Mouse (Mus musculus): ENCODE results near the gene Tm9sf4. TPM values are rescaled to one million over a fixed set of nuclear protein-coding genes. Genes with fewer than 3 reads are reported as not detected.

Gene Tm9sf4
- total RNA-seq (2021) = 100 to 1,000 TPM; 112 to 118 TPM
- long read RNA-seq, experiment 1, transcript Tm9sf4-201 (18 exons, 3,896 nt) = major isoform, 106 of 152 reads
- long read RNA-seq, experiment 1, partial matches to known transcripts = 23 of 152 reads
- long read RNA-seq, experiment 1, other reads (novel, unspliced or antisense) = 22 of 152 reads
- long read RNA-seq, experiment 2, transcript Tm9sf4-201 (18 exons, 3,896 nt) = major isoform, 74 of 112 reads
- long read RNA-seq, experiment 2, partial matches to known transcripts = 16 of 112 reads
- long read RNA-seq, experiment 2, other reads (novel, unspliced or antisense) = 21 of 112 reads

- H3K4me3 ChIP-seq = peak within 1 kb of the TSS; percentile 99
- peak; percentile 90 to 93 for DNase-seq (ENCODE audit: extremely low spot score in 1 of 2, low spot score in 2 of 2)
- intact Hi-C loops (cut with DNase I) = loop anchor here (1.0 kb wide), 1 partner anchor 80 kb away; the partner anchor contains the start of genes Plagl2 and Pofut1
- H3K27ac ChIP-seq = peak within 1 kb of the TSS; percentile 100
- no peak for TF ChIP-seq CTCF (IDR thresholded peaks at IDR 0.05)
Observed at GRCm38 (mm10) chr2:153160844-153161683, at the start of gene Tm9sf4. Gene Tm9sf4, plus strand, starts transcription at chr2:153161303.

GRCm38 (mm10) chr2:153115679-153116081, 45.4 kb upstream of the Tm9sf4 start:
- Histone ChIP-seq H3K27ac (no peak overlapping the region), H3K4me3 (no peak overlapping the region)
- no peak for TF ChIP-seq CTCF (IDR thresholded peaks at IDR 0.05)
- intact Hi-C loops (cut with DNase I) = no loop called here
- DNase-seq (ENCODE audit: extremely low spot score in 1 of 2, low spot score in 2 of 2) = no peak

GRCm38 (mm10) chr2:153117051-153117486, 44.0 kb upstream of the Tm9sf4 start:
- intact Hi-C loops (cut with DNase I) = no loop called here
- H3K27ac ChIP-seq = no peak overlapping the region
- no peak for TF ChIP-seq CTCF (IDR thresholded peaks at IDR 0.05)
- no peak for DNase-seq (ENCODE audit: extremely low spot score in 1 of 2, low spot score in 2 of 2)
- no peak overlapping the region for H3K4me3 ChIP-seq

GRCm38 (mm10) chr2:153119488-153119887, 41.6 kb upstream of the Tm9sf4 start:
- H3K27ac ChIP-seq = no peak overlapping the region
- no peak for TF ChIP-seq CTCF (IDR thresholded peaks at IDR 0.05)
- intact Hi-C loops (cut with DNase I) = no loop called here
- DNase-seq (ENCODE audit: extremely low spot score in 1 of 2, low spot score in 2 of 2) = no peak
- H3K4me3 ChIP-seq = no peak overlapping the region

GRCm38 (mm10) chr2:153120126-153120525, 41.0 kb upstream of the Tm9sf4 start:
- no peak overlapping the region for H3K4me3 ChIP-seq
- DNase-seq (ENCODE audit: extremely low spot score in 1 of 2, low spot score in 2 of 2) = no peak
- intact Hi-C loops (cut with DNase I) = no loop called here

GRCm38 (mm10) chr2:153121821-153122615, 39.1 kb upstream of the Tm9sf4 start:
- intact Hi-C loops (cut with DNase I) = no loop called here
- H3K27ac ChIP-seq = no peak overlapping the region

More at GRCm38 (mm10) chr2:153120126-153120525, 41.0 kb upstream of the Tm9sf4 start:
- no peak overlapping the region for H3K27ac ChIP-seq
- no peak for TF ChIP-seq CTCF (IDR thresholded peaks at IDR 0.05)

GRCm38 (mm10) chr2:153122701-153123100, 38.4 kb upstream of the Tm9sf4 start:
- TF ChIP-seq CTCF (IDR thresholded peaks at IDR 0.05) = no peak
- intact Hi-C loops (cut with DNase I) = no loop called here

More at GRCm38 (mm10) chr2:153121821-153122615, 39.1 kb upstream of the Tm9sf4 start:
- no peak for TF ChIP-seq CTCF (IDR thresholded peaks at IDR 0.05)
- H3K4me3 ChIP-seq = no peak overlapping the region
- no peak for DNase-seq (ENCODE audit: extremely low spot score in 1 of 2, low spot score in 2 of 2)

GRCm38 (mm10) chr2:153125875-153126274, 35.2 kb upstream of the Tm9sf4 start:
- no peak overlapping the region for H3K27ac ChIP-seq
- no peak overlapping the region for H3K4me3 ChIP-seq
- intact Hi-C loops (cut with DNase I) = loop anchor here (5.0 kb wide), 1 partner anchor 39 kb away; no protein-coding TSS in a partner anchor
- DNase-seq (ENCODE audit: extremely low spot score in 1 of 2, low spot score in 2 of 2) = no peak
- no peak for TF ChIP-seq CTCF (IDR thresholded peaks at IDR 0.05)

More at GRCm38 (mm10) chr2:153122701-153123100, 38.4 kb upstream of the Tm9sf4 start:
- H3K27ac ChIP-seq = no peak overlapping the region
- DNase-seq (ENCODE audit: extremely low spot score in 1 of 2, low spot score in 2 of 2) = no peak
- H3K4me3 ChIP-seq = no peak overlapping the region

- intact Hi-C loops (cut with DNase I) = no loop called here
- TF ChIP-seq CTCF (IDR thresholded peaks at IDR 0.05) = peak; percentile 40
- no peak for DNase-seq (ENCODE audit: extremely low spot score in 1 of 2, low spot score in 2 of 2)
- H3K27ac ChIP-seq = no peak overlapping the region
- no peak overlapping the region for H3K4me3 ChIP-seq
Observed at GRCm38 (mm10) chr2:153131019-153131418, 30.1 kb upstream of the Tm9sf4 start.

- no peak; the same call in 1 of the 2 replicates for TF ChIP-seq CTCF (IDR thresholded peaks at IDR 0.05)
Observed at GRCm38 (mm10) chr2:153134237-153134636, 26.9 kb upstream of the Tm9sf4 start.

GRCm38 (mm10) chr2:153136211-153136610, 24.9 kb upstream of the Tm9sf4 start:
- no peak overlapping the region for H3K27ac ChIP-seq
- no peak overlapping the region for H3K4me3 ChIP-seq
- no peak for DNase-seq (ENCODE audit: extremely low spot score in 1 of 2, low spot score in 2 of 2)
- TF ChIP-seq CTCF (IDR thresholded peaks at IDR 0.05) = no peak
- intact Hi-C loops (cut with DNase I) = no loop called here

More at GRCm38 (mm10) chr2:153134237-153134636, 26.9 kb upstream of the Tm9sf4 start:
- no peak overlapping the region for H3K4me3 ChIP-seq
- DNase-seq (ENCODE audit: extremely low spot score in 1 of 2, low spot score in 2 of 2) = no peak
- no peak overlapping the region for H3K27ac ChIP-seq
- intact Hi-C loops (cut with DNase I) = no loop called here

Data from left cerebral cortex, adult 2 months (tissue).